19 mouse cellular contexts compared by ENCODE assay signal in genomic region chr9:43083441-43084055, GRCm38 (mm10). TPM values are rescaled to one million over a fixed set of nuclear protein-coding genes. Genes with fewer than 3 reads are reported as not detected.
DNase-seq lines count a peak whose midpoint lies in the region.
"Had no signal": no experiment of that assay in that cellular context is flagged by ENCODE, and none has a peak within 500 bp of the region (broad histone marks: within the 10 kb centered on the region; RNA-seq: fewer than 3 reads in every experiment).

No protein-coding gene starts in this region.

- peaks cover 44% of the 10 kb centered on the region for H3K4me1 ChIP-seq in heart, embryonic 10.5 days
- H3K4me1 ChIP-seq: hindbrain, embryonic 15.5 days had no signal

- no peaks in the 10 kb centered on the region for H3K36me3 ChIP-seq in heart, embryonic 10.5 days
- H3K36me3 ChIP-seq: forebrain, embryonic 10.5 days; hindbrain, embryonic 12.5 days; hindbrain, embryonic 15.5 days had no signal

- DNase-seq in heart, adult 11 months: peak; percentile 31
- no peak for DNase-seq in heart, embryonic 10.5 days (ENCODE audit: low spot score)
- DNase-seq in ES-CJ7 (ENCODE audit: low read depth, low spot score) (peak; percentile 69), ZHBTc4 (ENCODE audit: low read depth, low spot score) (peak; percentile 77)
- no peak for DNase-seq in layer of hippocampus, postnatal 25 days (ENCODE audit: extremely low spot score in 1 of 2, low spot score in 1 of 2)
- DNase-seq in urinary bladder, adult 2 months (ENCODE audit: low spot score): no peak
- DNase-seq: adrenal gland, adult 8-10 months; adrenal gland, postnatal 25 days; cerebellum, adult 18-20 months; cerebellum, adult 9-10 months; cerebellum, postnatal 14 days; gastrocnemius, postnatal 25 days; heart, adult 2 months had no signal

- no peaks in the 10 kb centered on the region for H3K9me3 ChIP-seq in heart, embryonic 10.5 days
- H3K9me3 ChIP-seq: forebrain, embryonic 10.5 days; forebrain, embryonic 13.5 days; G1E; hindbrain, embryonic 12.5 days; hindbrain, embryonic 15.5 days had no signal

- WGBS in heart, embryonic 10.5 days: 63% methylated on average over 7 of the region's 7 CpGs

- H3K27ac ChIP-seq in heart, embryonic 10.5 days: no peak overlapping the region
- H3K27ac ChIP-seq: forebrain, embryonic 10.5 days; forebrain, embryonic 13.5 days; heart, adult 2 months; hindbrain, embryonic 12.5 days; hindbrain, embryonic 15.5 days had no signal

- no peak overlapping the region for H3K4me3 ChIP-seq in heart, embryonic 10.5 days
- H3K4me3 ChIP-seq: forebrain, embryonic 10.5 days; forebrain, embryonic 13.5 days; heart, adult 2 months; hindbrain, embryonic 12.5 days; hindbrain, embryonic 15.5 days had no signal

- H3K27me3 ChIP-seq in heart, embryonic 10.5 days (ENCODE audit: insufficient read depth, poor library complexity, severe bottlenecking): no peaks in the 10 kb centered on the region
- H3K27me3 ChIP-seq: forebrain, embryonic 13.5 days; hindbrain, embryonic 12.5 days; hindbrain, embryonic 15.5 days; Patski had no signal

RNA-seq across cellular contexts. Expression of gene Arhgef12, which starts 23.5 kb away (rescaled TPM):
- 10.2 and 11.3 TPM in 2 replicates for polyA plus RNA-seq in heart, embryonic 10.5 days (2016; fragmentation: Nextera tagmentation; extraction: Ambion mirVana)
- total RNA-seq in layer of hippocampus, postnatal 25 days (2021): 100 to 1,000 TPM; 141 to 157 TPM
- 34.8 and 47.7 TPM in 2 replicates for polyA plus RNA-seq in urinary bladder, adult 2 months (2012; rRNA removed)

RNA-seq across cellular contexts. Expression of gene Tmem136, which starts 32.8 kb away (rescaled TPM):
- polyA plus RNA-seq in heart, embryonic 10.5 days (2016; fragmentation: Nextera tagmentation; extraction: Ambion mirVana): 11.2 and 15.7 TPM in 2 replicates
- total RNA-seq in layer of hippocampus, postnatal 25 days (2021): 10 to 100 TPM; 17.7 to 21.9 TPM
- polyA plus RNA-seq in urinary bladder, adult 2 months (2012; rRNA removed): 6.1 and 6.3 TPM in 2 replicates

Comparison
In these comparisons a context has a peak if more than half of its experiments do, and no peak if none do; other contexts are left out.
1. DNase-seq: peak in heart, adult 11 months (single experiment), ES-CJ7 (single experiment) and ZHBTc4 (single experiment); none in heart, embryonic 10.5 days (single experiment), layer of hippocampus, postnatal 25 days (0 of 2) and urinary bladder, adult 2 months (single experiment).